ENCODE assay signal across 19 mouse cellular contexts in genomic region chr4:33481721-33482120, GRCm38 (mm10).
"Had no signal": no experiment of that assay in that cellular context is flagged by ENCODE, and none has a peak within 500 bp of the region (broad histone marks: within the 10 kb centered on the region; RNA-seq: fewer than 3 reads in every experiment).

No protein-coding gene starts in this region.

- DNase-seq: kidney, adult 18-20 months; kidney, adult 9 months; kidney, postnatal 14 days; layer of hippocampus, adult 9-11 months; liver; lung, adult 18-20 months; lung, postnatal 10 days; lung, postnatal 36 days; retina, postnatal 1 day; thymus, adult 18-20 months; thymus, postnatal 36 days had no signal

- H3K4me1 ChIP-seq: limb, embryonic 10.5 days; lung, embryonic 15.5 days; neural tube, embryonic 13.5 days had no signal

- H3K9me3 ChIP-seq: limb, embryonic 10.5 days; limb, embryonic 13.5 days; liver, embryonic 12.5 days; liver, embryonic 15.5 days; lung, embryonic 15.5 days; neural tube, embryonic 13.5 days had no signal

- H3K4me3 ChIP-seq: layer of hippocampus, adult 2 months; limb, embryonic 10.5 days; limb, embryonic 13.5 days; liver, embryonic 12.5 days; liver, embryonic 15.5 days; lung, embryonic 15.5 days; myocyte; neural tube, embryonic 13.5 days had no signal

- H3K36me3 ChIP-seq: limb, embryonic 10.5 days; limb, embryonic 13.5 days; liver, embryonic 12.5 days; liver, embryonic 15.5 days; lung, embryonic 15.5 days; neural tube, embryonic 13.5 days had no signal

- H3K9ac ChIP-seq: limb, embryonic 13.5 days; liver, embryonic 12.5 days; liver, embryonic 15.5 days; lung, embryonic 15.5 days; neural tube, embryonic 13.5 days had no signal

- ATAC-seq: liver, embryonic 12.5 days had no signal

- H3K27me3 ChIP-seq: limb, embryonic 13.5 days; liver, embryonic 12.5 days; liver, embryonic 15.5 days; lung, embryonic 15.5 days; neural tube, embryonic 13.5 days had no signal

- H3K4me2 ChIP-seq: limb, embryonic 13.5 days; liver, embryonic 12.5 days; liver, embryonic 15.5 days; lung, embryonic 15.5 days; neural tube, embryonic 13.5 days had no signal

- H3K27ac ChIP-seq: layer of hippocampus, adult 2 months; limb, embryonic 10.5 days; limb, embryonic 13.5 days; liver, embryonic 12.5 days; liver, embryonic 15.5 days; lung, embryonic 15.5 days; neural tube, embryonic 13.5 days had no signal
